Mouse (Mus musculus): ENCODE measurements at regions not wholly inside any gene's neighbourhood (a gene's known extent, or its start where the extent isn't known, plus 50 kb on each side); places are given as distances from the start of the nearest gene placed in this dataset.

GRCm38 (mm10) chr9:111804931-111805330 lies 114.8 kb upstream of the Stac start:
- no peak for DNase-seq (ENCODE audit: low read depth, low spot score)
- TF ChIP-seq ELF1 (IDR thresholded peaks at IDR 0.05; ENCODE audit: low read depth, low read length) (no peak), ZC3H11A (IDR thresholded peaks at IDR 0.05; ENCODE audit: low read depth, low read length) (no peak), SMC3 (IDR thresholded peaks at IDR 0.05; ENCODE audit: low read depth, low read length) (no peak), TCF12 (IDR thresholded peaks at IDR 0.05; ENCODE audit: low read depth, low read length) (no peak), USF2 (IDR thresholded peaks at IDR 0.05; ENCODE audit: borderline replicate concordance in 1 of 2, insufficient read depth in 1 of 2, low read depth in 1 of 2, low read length in 2 of 2) (no peak), ETS1 (IDR thresholded peaks at IDR 0.05; ENCODE audit: low read depth, low read length) (no peak), POLR2AphosphoS5 (IDR thresholded peaks at IDR 0.05; ENCODE audit: borderline replicate concordance, low read depth, low read length) (no peak), HCFC1 (IDR thresholded peaks at IDR 0.05; ENCODE audit: low read depth, low read length) (no peak), MAX (IDR thresholded peaks at IDR 0.05; ENCODE audit: low read length) (no peak), POLR2A (IDR thresholded peaks at IDR 0.05; ENCODE audit: control insufficient read depth in 1 of 2, insufficient read depth in 1 of 2, low read depth in 1 of 2, low read length in 2 of 2, poor library complexity in 1 of 2) (no peak)
- no peaks in the 10 kb centered on the region for H3K9me3 ChIP-seq (replicated peaks; ENCODE audit: insufficient read depth, low read length)
- H3K27me3 ChIP-seq (ENCODE audit: control insufficient read depth in 1 of 2, insufficient read depth in 2 of 2, low read length in 2 of 2): no peaks in the 10 kb centered on the region
- no peak overlapping the region for H3K4me3 ChIP-seq (ENCODE audit: control insufficient read depth in 1 of 2, insufficient read depth in 1 of 2, low read depth in 2 of 2, low read length in 2 of 2)
- H3K9ac ChIP-seq (ENCODE audit: control insufficient read depth, low read depth, low read length, poor library complexity, severe bottlenecking): no peak overlapping the region
- no peak overlapping the region for H3K27ac ChIP-seq (ENCODE audit: control insufficient read depth, low read depth, low read length)
- no peaks in the 10 kb centered on the region for H3K79me2 ChIP-seq (ENCODE audit: control insufficient read depth, insufficient read depth, low read length, poor library complexity)
- H3K4me1 ChIP-seq (ENCODE audit: control insufficient read depth in 1 of 2, insufficient read depth in 2 of 2, low read length in 2 of 2): no peaks in the 10 kb centered on the region
- H3K36me3 ChIP-seq (ENCODE audit: control insufficient read depth in 1 of 2, insufficient read depth in 2 of 2, low read length in 2 of 2): no peaks in the 10 kb centered on the region

- Histone ChIP-seq H3K27ac (ENCODE audit: control insufficient read depth, low read depth, low read length) (no peak overlapping the region), H3K4me3 (ENCODE audit: control insufficient read depth in 1 of 2, insufficient read depth in 1 of 2, low read depth in 2 of 2, low read length in 2 of 2) (no peak overlapping the region), H3K36me3 (ENCODE audit: control insufficient read depth in 1 of 2, insufficient read depth in 2 of 2, low read length in 2 of 2) (no peaks in the 10 kb centered on the region), H3K9me3 (replicated peaks; ENCODE audit: insufficient read depth, low read length) (no peaks in the 10 kb centered on the region), H3K27me3 (ENCODE audit: control insufficient read depth in 1 of 2, insufficient read depth in 2 of 2, low read length in 2 of 2) (no peaks in the 10 kb centered on the region), H3K79me2 (ENCODE audit: control insufficient read depth, insufficient read depth, low read length, poor library complexity) (no peaks in the 10 kb centered on the region), H3K9ac (ENCODE audit: control insufficient read depth, low read depth, low read length, poor library complexity, severe bottlenecking) (no peak overlapping the region), H3K4me1 (ENCODE audit: control insufficient read depth in 1 of 2, insufficient read depth in 2 of 2, low read length in 2 of 2) (no peaks in the 10 kb centered on the region)
- TF ChIP-seq KAT2A (conservative IDR thresholded peaks at IDR 0.05; ENCODE audit: low read depth, low read length) (no peak), RCOR1 (IDR thresholded peaks at IDR 0.05; ENCODE audit: low read depth, low read length) (no peak), MAZ (IDR thresholded peaks at IDR 0.05; ENCODE audit: low read depth, low read length) (no peak), UBTF (IDR thresholded peaks at IDR 0.05; ENCODE audit: borderline replicate concordance, insufficient read depth, low read depth, low read length) (no peak), CHD2 (IDR thresholded peaks at IDR 0.05; ENCODE audit: low read length) (no peak), GABPA (IDR thresholded peaks at IDR 0.05; ENCODE audit: low read depth, low read length) (no peak), MYC (IDR thresholded peaks at IDR 0.05; ENCODE audit: low read depth, low read length) (no peak), USF1 (IDR thresholded peaks at IDR 0.05; ENCODE audit: low read depth, low read length) (no peak), NELFE (IDR thresholded peaks at IDR 0.05; ENCODE audit: low read depth, low read length) (no peak)
- no peak for DNase-seq (ENCODE audit: low read depth, low spot score)
Observed at GRCm38 (mm10) chr9:111801381-111801780, 111.2 kb upstream of the Stac start.

All from MEL (cell line).